Mouse (Mus musculus): ENCODE results near the gene Rexo1.

Rexo1 gene

GRCm38 (mm10) chr10:80584642-80585552 lies 23.5 kb upstream of the Rexo1 start:
- DNase-seq: no peak

GRCm38 (mm10) chr10:80584045-80584488 lies 22.7 kb upstream of the Rexo1 start:
- no peak for DNase-seq

- no peak for DNase-seq
These were observed 21.7 kb upstream of the Rexo1 start for GRCm38 (mm10) chr10:80583047-80583446.

- DNase-seq: peak; percentile 58
These were observed 17.6 kb upstream of the Rexo1 start for GRCm38 (mm10) chr10:80578911-80579310.

- DNase-seq: peak; percentile 69
These were observed 16.9 kb upstream of the Rexo1 start for GRCm38 (mm10) chr10:80578131-80578750.

- DNase-seq: peak; percentile 96
These were observed 16.1 kb upstream of the Rexo1 start, which contains the start of gene Klf16 for GRCm38 (mm10) chr10:80577195-80578130. Klf16 (minus strand) TSS chr10:80577321.

- peak; percentile 71 for DNase-seq
These were observed 15.2 kb upstream of the Rexo1 start for GRCm38 (mm10) chr10:80576351-80577194.

- no peak for DNase-seq
These were observed 14.6 kb upstream of the Rexo1 start for GRCm38 (mm10) chr10:80575925-80576324.

- no peak for DNase-seq
These were observed 13.5 kb upstream of the Rexo1 start for GRCm38 (mm10) chr10:80574896-80575295.

GRCm38 (mm10) chr10:80573944-80574343 lies 12.6 kb upstream of the Rexo1 start:
- peak; percentile 45 for DNase-seq

GRCm38 (mm10) chr10:80572477-80572876 lies 11.1 kb upstream of the Rexo1 start:
- DNase-seq: no peak

- DNase-seq: no peak
These were observed 9.8 kb upstream of the Rexo1 start for GRCm38 (mm10) chr10:80570871-80571836.

GRCm38 (mm10) chr10:80570419-80570818 lies 9.1 kb upstream of the Rexo1 start:
- no peak for DNase-seq

GRCm38 (mm10) chr10:80569664-80570066 lies 8.3 kb upstream of the Rexo1 start:
- no peak for DNase-seq

- DNase-seq: no peak
These were observed 7.5 kb upstream of the Rexo1 start for GRCm38 (mm10) chr10:80568876-80569275.

GRCm38 (mm10) chr10:80566375-80567092 lies 5.2 kb upstream of the Rexo1 start:
- peak; percentile 92 for DNase-seq

GRCm38 (mm10) chr10:80560621-80561020 lies 739 bp downstream of the Rexo1 start:
- DNase-seq: no peak

GRCm38 (mm10) chr10:80559431-80559830 lies 1.9 kb downstream of the Rexo1 start:
- no peak for DNase-seq

- peak; percentile 85 for DNase-seq
These were observed 3.9 kb downstream of the Rexo1 start for GRCm38 (mm10) chr10:80557346-80557965.
